Mouse (Mus musculus): Measurements from ENCODE around the gene Tmem213. TPM values are rescaled to one million over a fixed set of nuclear protein-coding genes. Genes with fewer than 3 reads are reported as not detected.

Gene Tmem213
- polyA plus RNA-seq, 2 experiments from 2014 or later: not detected

DNA sequence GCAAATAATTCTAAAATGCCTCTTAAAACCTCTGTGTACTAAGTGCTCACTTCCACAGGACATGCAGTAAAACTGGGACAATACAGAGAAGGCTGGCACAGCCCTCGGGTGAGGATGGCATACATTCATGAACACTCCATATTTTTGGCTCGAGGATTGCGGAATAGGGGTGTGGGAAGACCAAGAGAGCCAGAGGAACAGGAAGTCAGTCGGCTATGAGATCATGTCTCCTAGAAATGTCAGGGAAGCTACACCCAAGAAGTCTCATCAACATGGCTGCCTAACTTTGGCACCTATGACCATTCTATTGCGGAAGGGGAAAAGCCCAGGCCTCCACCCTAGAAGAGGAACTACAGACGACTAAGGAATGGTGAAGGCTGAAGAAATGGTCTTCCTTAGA lies 9.3 kb downstream of the Tmem213 start:
- no peak for ATAC-seq

DNA sequence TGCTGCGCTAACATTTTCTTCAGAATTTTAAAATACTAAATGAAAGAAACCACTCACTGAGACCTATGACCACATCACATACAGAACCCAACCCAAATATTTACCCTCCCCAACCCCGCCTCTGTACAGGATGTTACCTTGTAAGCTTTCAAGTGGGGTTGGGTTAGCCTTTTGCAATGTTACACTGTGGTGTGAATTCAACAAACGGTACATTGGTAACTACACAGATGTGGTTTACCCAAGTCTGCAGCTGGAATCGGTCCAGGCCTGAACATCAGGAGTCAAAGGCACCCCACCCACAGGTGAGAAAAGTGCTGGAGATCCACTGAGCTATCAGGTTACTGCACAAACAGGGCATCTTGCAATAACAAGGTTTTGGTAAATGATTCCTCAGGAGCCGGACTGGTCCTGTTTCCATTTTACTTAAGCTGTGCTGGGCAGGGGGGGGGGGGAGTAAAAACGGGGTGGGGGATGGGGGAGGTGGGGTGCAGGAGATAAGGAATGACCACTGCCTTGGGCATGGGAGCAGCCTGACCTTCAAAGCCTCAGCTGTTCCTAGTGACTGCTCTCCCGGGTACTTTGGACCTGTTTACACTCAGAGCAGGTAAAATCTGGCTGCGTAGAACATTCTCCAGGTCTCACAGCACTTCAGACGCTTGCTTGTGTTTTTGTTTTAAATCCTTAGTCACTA lies 11.8 kb downstream of the Tmem213 start:
- peak; percentile 79 for ATAC-seq

- no peak for ATAC-seq
Measured at GRCm38 (mm10) chr6:38121843-38122242, 12.8 kb downstream of the Tmem213 start.

DNA sequence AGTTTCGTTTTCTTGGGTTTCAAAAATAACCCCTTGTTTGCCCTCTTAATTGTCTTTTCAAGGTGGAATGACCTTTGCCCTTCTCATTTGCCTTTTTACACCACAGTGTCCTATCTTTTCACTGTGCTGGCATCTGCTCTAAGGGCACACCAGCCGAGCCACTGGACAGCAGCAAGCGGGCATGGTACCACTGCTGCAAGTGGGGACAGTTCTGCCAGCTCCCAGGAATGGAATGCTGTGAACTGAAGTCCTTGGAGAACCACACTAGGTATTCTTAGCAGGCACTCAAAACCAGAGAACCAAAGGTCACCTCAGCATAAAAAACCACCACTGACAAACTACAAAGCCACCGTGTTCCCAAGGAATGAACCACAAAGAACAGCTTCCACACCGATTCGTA lies 13.7 kb downstream of the Tmem213 start:
- ATAC-seq: no peak

DNA sequence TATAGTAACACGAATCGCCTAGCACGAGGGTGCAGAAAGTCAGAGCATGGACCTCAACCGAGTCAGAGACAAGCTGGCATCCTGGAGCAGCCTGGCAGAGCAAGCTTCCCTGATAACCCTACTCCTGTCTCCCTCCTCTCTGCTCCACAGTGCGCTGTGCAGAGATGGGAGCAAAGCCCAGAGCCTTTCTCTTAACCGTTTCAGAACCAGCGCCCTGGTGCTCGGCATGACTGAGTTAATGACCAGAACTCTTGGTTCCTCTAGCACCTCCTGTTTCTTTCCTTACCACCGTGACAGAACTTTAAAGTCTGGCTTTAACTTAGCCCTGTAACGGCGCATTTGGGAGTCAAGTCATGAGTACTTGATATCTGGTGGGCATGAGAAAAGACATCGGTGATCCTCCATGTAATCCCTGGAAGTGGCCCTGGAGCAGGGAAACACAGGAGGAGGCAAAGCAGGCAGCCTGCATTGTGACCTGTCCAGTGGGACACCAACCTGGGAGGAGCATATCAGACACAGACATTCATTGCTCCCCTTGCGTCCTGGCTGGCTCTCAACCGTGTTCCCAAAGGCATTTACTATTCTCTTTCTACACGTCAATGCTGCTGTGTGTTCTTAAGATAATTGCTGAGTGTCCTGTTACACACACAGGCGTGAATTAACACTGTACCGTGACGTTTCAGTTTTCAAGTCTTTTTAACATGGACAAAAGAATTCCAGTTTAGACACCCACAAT lies 14.6 kb downstream of the Tmem213 start:
- no peak for ATAC-seq

GRCm38 (mm10) chr6:38124207-38124835 lies 15.3 kb downstream of the Tmem213 start, which contains the start of gene Atp6v0a4:
Gene Atp6v0a4, minus strand, starts transcription at chr6:38124586.
- no peak for ATAC-seq

- ATAC-seq: no peak
Measured at GRCm38 (mm10) chr6:38124882-38125281, 15.8 kb downstream of the Tmem213 start.

- ATAC-seq: no peak
Measured at GRCm38 (mm10) chr6:38125462-38125861, 16.4 kb downstream of the Tmem213 start.

DNA sequence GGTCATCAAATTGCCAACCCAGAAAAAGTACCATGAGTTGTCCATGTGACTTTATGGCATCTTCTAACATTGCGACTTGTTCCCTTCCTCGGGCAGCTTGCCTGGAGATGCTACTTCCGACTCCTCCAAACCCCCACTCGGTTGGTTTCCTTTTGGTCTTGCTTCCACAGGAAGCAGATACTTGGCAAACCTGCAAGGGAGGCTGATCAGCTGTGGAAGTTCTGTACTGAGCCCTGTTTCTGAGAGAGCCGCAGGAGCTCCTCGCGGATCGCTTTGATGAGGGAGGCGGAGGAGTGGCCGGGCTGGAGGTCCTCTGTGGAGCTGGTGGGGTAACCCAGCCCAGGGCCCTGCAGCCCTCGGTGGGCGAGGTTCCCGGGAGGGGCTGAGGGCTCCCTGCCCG lies 19.1 kb downstream of the Tmem213 start:
- no peak for ATAC-seq

GRCm38 (mm10) chr6:38129883-38130282 lies 20.8 kb downstream of the Tmem213 start:
- no peak for ATAC-seq

GRCm38 (mm10) chr6:38131801-38132231 lies 22.8 kb downstream of the Tmem213 start:
- ATAC-seq: no peak

GRCm38 (mm10) chr6:38134806-38135559 lies 25.9 kb downstream of the Tmem213 start:
- no peak for ATAC-seq

DNA sequence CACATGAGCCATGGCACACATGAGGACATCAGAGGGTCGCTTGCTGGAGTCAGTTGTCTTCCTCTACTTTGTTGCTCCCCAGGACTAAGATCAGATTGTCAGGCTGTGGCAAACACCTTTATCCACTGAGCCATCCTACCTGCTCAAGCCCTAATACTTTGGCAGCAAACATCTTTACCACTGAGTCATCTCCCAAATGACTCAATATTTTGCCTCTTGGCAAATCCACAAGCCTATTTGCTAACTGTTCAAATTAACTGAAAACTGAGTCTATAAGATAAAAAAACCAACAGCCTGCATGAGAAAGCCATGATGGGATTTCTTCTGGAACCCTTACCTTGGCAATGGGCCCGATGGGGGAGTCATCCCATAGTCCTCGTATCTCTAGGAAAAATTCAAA lies 30.0 kb downstream of the Tmem213 start:
- ATAC-seq: no peak

GRCm38 (mm10) chr6:38140402-38140801 lies 31.3 kb downstream of the Tmem213 start:
- no peak for ATAC-seq

DNA sequence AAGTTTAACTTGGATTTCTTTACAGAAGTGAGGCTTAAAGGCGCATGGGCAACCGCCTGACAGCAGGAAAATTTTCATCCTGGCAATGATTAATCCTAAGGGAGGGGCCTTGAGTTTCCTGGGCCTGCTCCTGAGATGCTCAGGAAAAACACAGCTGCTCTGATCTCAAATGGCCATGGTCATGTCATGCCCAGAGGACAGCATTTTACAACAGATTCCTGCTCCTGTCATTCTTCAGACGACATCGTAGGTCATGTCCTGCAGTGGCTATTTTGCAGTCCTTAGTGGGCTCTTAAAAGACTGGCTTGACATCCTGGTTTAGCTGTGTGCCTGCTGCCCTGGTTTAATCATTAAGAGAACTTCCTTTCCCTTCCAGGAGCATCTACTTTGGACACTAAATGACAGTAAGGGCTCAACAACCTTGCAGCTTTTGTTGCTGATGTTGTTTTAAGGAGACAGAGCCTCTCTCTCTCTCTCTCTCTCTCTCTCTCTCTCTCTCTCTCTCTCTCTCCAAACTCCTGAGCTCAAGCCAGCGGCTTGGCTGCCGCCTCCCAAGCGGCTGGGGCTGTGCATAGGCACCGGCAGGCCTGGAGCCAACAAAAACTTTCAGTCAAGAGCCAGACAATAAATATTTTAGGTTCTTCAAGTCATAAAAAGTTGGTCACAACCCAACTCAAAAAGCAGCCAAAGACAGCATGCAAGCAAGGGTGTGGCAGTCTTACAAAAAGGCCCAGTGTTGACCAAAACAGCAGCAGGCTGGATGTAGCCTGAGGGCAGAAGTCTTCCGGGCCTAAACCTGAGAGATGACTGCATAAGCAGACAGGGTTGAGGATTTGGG lies 35.3 kb downstream of the Tmem213 start:
- no peak for ATAC-seq

GRCm38 (mm10) chr6:38145463-38146065 lies 36.5 kb downstream of the Tmem213 start:
- no peak for ATAC-seq

- ATAC-seq: no peak
Measured at GRCm38 (mm10) chr6:38147301-38147700, 38.2 kb downstream of the Tmem213 start.

DNA sequence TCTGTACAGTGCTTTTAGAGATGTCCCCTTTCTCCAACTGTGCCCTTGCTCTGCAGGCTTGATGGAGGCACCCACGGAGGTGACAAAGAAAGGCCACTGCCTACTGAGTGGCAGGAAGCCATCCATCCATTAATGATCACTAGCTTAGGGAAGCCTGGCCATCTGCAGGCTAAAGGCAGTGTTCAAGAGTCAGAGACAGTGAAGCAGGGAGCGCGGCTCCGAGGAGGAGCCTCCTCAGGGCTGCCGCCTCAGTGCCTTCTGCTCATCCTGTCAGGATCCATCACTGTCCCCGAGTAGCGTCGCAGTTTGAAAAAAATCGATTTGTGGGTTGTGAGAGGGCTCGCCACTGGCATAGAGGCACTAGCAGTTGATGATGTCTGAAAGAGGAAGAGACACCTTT lies 39.6 kb downstream of the Tmem213 start:
- ATAC-seq: no peak

- ATAC-seq: no peak
Measured at GRCm38 (mm10) chr6:38149483-38149882, 40.4 kb downstream of the Tmem213 start.

GRCm38 (mm10) chr6:38152305-38152704 lies 43.2 kb downstream of the Tmem213 start:
- no peak for ATAC-seq

DNA sequence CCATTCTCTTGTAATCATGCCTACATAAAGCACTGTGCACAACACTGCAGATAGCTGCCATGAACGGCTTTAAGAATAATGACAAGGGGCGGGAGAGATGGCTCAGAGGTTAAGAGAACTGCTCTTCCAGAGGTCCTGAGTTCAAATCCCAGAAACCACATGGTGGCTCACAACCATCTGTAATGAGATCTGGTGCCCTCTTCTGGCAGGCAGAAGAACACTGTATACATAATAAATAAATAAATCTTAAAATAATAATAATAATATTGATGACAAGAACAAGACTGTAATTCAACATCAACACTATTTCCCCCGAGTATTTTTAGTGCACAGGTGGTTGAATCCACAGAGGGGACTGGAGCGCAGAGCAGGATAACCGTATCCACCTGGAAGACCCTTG lies 47.1 kb downstream of the Tmem213 start:
- no peak for ATAC-seq

DNA sequence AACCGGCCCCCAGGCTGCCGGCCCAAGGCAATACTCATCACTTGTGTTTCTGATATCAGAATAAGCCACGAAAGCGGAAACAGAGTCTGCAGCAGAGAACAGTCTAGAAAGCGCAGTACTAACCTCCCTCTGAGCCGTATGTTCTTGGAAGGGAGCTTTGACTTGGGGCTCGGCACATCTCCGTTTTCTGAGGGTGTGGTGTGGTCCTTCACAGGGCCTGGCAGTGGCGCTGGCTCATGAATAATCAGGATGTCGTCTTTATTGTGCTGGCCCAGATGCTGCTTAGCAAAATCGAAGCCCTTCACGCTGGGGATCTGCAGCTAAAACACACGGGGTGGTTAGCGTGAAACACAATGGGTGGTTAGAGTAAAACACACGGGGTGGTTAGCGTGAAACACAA lies 48.9 kb downstream of the Tmem213 start:
- no peak for ATAC-seq
